Mouse (Mus musculus) adrenal gland, postnatal 25 days (tissue): ENCODE results near the gene Gnmt. TPM values are rescaled to one million over a fixed set of nuclear protein-coding genes. Genes with fewer than 3 reads are reported as not detected.

ENCODE experiments used
- total RNA-seq: library from RNA; stranded (reverse); gene quantifications from 2 replicates; pipeline ENCODE4 v1.2.3, GENCODE M21; 2021

The Gnmt gene
- total RNA-seq, 1 experiment from 2014 or later = 0.61 TPM

Other genes with a start within 250 kb of the Gnmt start
- gene Ttbk1, start 241.5 kb downstream of the Gnmt start, total RNA-seq = 0.52 and 0.55 TPM in 2 replicates
- 5.3 and 8.4 TPM in 2 replicates for gene Dnph1, start 232.5 kb downstream of the Gnmt start, total RNA-seq
- 21.1 and 32.5 TPM in 2 replicates for gene Cul9, start 182.8 kb downstream of the Gnmt start, total RNA-seq
- gene Srf, start 173.0 kb downstream of the Gnmt start, total RNA-seq = 37.1 and 47.1 TPM in 2 replicates
- gene Ptk7, start 99.7 kb downstream of the Gnmt start, total RNA-seq = 8.0 and 16.8 TPM in 2 replicates
- gene Klc4, start 83.1 kb downstream of the Gnmt start, total RNA-seq = 38.4 and 49.7 TPM in 2 replicates
- gene Mrpl2, start 82.9 kb downstream of the Gnmt start, total RNA-seq = 96.4 and 119 TPM in 2 replicates
- 41.3 and 51.4 TPM in 2 replicates for gene Cul7, start 78.8 kb downstream of the Gnmt start, total RNA-seq
- gene Rrp36, start 54.8 kb downstream of the Gnmt start, total RNA-seq = 26.8 and 33.4 TPM in 2 replicates
- 89.2 and 90.4 TPM in 2 replicates for gene Mea1, start 50.4 kb downstream of the Gnmt start, total RNA-seq
- gene Klhdc3, start 48.3 kb downstream of the Gnmt start, total RNA-seq = 73.3 and 86.4 TPM in 2 replicates
- 44.9 and 47.2 TPM in 2 replicates for gene Ppp2r5d, start 24.1 kb downstream of the Gnmt start, total RNA-seq
- 60.6 and 68.6 TPM in 2 replicates for gene Pex6, start 17.7 kb downstream of the Gnmt start, total RNA-seq
- 50.0 and 64.6 TPM in 2 replicates for gene Cnpy3, start 23.0 kb upstream of the Gnmt start, total RNA-seq
- not detected in 2 replicates for gene Ptcra, start 34.5 kb upstream of the Gnmt start, total RNA-seq
- gene 2310039H08Rik, start 43.5 kb upstream of the Gnmt start, total RNA-seq = 73.6 and 82.1 TPM in 2 replicates
- gene Rpl7l1, start 53.5 kb upstream of the Gnmt start, total RNA-seq = 69.4 and 73.0 TPM in 2 replicates
- gene Bicral, start 129.3 kb upstream of the Gnmt start, total RNA-seq = 24.6 and 26.0 TPM in 2 replicates
- 19.7 and 24.3 TPM in 2 replicates for gene Tbcc, start 161.5 kb upstream of the Gnmt start, total RNA-seq
- gene Prph2, start 181.3 kb upstream of the Gnmt start, total RNA-seq = not detected in 2 replicates